Mouse (Mus musculus) inflammation-experienced regulatory T-cells, adult 6 months (primary cell): ENCODE results near the gene Sycp2l. TPM values are rescaled to one million over a fixed set of nuclear protein-coding genes. Genes with fewer than 3 reads are reported as not detected.

ENCODE experiments used
- ATAC-seq: one replicate; pipeline ENCODE4 v1.8.0; 2017
- polyA plus RNA-seq, 3 experiments: library from polyadenylated mRNA; unstranded; fragments of 100-300 nt; shearing (Covaris generic); gene quantifications; one replicate each; pipeline ENCODE4 v1.2.1; 2017

The Sycp2l gene
- under 1 TPM in 1 of 3 experiments, not detected in 2; 0.38 TPM for polyA plus RNA-seq

DNA sequence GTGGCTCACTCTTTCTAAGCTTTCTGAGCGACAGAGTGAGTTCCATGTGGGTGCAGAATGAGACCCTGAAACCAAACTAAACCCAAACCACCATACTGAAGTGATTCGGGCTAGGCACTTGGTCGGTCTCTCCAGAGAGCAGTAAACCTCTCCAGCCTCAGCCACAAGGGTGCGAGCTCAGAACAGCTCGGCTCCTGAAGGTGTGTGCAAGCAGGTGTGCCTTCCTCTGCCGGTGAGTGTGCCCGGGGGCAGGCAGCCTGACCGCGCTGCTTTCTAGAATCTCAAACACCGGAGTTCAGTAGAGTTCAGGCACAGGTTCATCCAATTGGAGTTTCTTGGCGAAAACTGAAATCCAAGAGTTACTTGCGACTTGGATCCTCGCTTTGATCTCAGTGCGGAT is at the start of gene Sycp2l:
Gene Sycp2l, plus strand, starts transcription at position 368 of the 400 bp plus-strand sequence.
- no peak for ATAC-seq

GRCm38 (mm10) chr13:41067618-41068017 is 46.5 kb upstream of the Sycp2l start:
- ATAC-seq, result no peak

DNA sequence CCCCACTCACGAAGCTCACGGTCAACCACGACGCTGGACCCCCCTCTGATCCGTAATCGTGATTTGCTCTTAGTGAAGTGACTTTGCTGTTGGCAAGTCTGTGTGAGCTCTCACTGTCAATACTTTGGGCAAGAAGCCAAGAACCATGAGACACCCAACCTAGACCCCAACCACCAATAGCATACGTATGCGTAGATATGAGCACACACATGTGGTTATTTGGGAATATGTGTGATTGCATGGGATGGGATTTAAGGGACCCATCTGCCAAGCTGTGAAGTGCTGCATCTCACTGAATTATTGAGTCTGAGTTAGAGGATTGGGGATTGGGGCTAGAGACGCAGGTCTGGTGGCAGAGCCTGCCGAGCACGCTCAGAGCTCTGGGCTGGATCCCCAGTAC is 42.5 kb upstream of the Sycp2l start:
- no peak for ATAC-seq

DNA sequence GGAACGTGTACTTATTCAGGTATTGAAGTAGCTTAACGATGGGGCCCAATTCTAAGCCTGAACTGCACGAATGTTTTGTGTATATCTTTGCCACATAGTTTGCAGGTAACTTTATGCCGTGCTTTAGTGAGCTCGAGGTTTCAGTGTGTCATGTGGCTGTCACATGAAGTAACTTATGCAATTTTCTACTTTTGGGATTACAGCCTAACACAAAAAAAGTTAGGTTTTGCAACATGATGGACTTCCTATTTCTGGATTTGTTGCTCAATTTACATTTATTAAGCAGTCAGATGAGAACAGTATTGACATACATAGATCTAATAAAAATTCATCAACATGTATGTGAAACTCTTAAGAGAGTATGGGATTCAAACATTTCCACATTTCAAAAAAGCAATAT is 40.3 kb upstream of the Sycp2l start:
- no peak for ATAC-seq

DNA sequence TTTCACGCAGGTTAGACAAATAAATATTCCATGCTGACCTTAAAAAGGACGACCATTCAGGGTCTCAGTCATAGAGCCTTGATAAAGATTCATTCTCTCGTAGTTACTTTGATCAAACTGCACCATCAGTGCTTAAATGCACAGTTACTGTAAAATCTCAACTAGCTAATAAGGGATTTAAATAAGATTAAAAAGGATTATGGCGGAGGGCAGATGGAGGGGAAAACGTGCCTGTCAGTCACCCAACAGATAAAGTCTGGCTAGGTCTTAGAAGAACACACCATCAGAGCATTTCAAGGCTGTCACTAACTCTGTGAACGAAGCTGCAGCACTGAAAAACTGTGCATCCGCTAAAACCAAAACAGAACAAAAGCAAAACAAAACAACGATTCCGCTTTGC is 36.2 kb upstream of the Sycp2l start:
- ATAC-seq, result no peak

DNA sequence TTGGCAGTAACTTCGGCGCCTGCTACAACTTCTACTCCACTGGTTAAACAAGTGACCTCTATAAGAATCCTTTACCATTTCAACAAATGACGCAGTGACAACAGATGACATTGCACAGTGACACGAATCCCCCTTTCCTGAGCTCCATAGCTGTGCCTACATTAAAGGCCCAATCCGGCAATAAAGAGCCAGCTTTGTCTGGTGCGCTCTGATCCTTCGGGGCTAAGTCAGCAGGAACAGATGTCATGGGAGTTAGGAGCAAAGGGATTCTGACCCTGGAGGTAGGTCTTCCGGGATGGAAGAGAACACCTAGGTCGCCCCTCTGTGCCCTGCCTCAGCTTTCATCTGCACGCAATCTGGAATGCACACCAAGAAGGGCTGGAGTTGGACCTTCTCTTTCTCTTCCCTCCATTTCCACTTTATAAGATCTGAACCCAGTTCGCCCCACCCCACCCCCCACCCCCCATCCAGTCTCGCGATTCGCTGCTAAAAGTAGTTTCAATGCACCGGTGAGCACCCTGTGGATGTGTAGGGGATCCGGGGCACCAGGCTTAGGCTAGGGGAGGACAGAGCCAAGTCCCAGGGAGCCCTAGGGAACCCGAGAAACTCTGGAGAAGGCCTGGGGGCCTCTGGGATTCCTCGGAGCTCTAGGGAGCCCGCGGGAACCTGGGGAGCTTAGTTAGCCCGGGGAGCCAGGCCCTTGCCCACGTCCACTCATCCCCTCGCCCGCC is 35.3 kb upstream of the Sycp2l start:
- no peak for ATAC-seq

DNA sequence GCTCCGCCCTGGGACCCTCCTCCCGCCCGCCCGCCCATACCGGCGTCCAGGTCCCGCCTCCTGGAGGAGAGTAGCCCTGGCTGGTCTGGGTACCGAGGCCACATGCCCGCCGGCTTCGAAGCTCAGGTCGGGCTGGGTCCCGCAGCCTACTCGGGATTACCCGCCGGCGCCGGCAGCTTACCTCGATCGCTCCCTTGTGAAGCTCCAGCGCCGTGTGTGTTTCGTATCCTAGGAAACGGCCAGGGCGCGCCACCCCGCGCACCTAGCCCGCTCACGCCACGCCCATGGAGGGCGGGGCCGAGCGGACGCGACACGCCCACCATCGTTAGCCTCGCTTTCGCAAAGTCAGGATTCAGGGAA is 34.7 kb upstream of the Sycp2l start, which contains the start of gene Mak:
Gene Mak, minus strand, starts transcription at position 286 of the 360 bp plus-strand sequence.
- peak; percentile 77 for ATAC-seq

DNA sequence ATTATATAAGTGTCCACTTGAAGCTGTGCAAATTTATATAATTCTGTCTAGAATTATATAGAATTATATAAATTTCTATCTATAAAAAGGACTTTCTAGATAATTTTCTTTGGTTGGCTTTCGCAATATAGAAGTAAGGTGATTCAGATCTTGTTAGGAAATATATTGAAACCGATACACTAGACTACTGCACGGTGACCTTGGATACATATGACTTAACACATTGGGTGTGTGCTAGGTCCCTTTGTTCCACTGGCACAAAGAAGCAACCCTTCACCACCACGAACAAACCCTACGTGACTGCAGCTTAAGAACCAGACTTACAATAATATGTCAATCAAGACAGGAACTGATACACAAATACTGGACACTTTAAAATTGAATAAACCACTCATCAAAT is 34.2 kb upstream of the Sycp2l start:
- no peak for ATAC-seq

GRCm38 (mm10) chr13:41080700-41081099 is 33.4 kb upstream of the Sycp2l start:
- ATAC-seq, result no peak

DNA sequence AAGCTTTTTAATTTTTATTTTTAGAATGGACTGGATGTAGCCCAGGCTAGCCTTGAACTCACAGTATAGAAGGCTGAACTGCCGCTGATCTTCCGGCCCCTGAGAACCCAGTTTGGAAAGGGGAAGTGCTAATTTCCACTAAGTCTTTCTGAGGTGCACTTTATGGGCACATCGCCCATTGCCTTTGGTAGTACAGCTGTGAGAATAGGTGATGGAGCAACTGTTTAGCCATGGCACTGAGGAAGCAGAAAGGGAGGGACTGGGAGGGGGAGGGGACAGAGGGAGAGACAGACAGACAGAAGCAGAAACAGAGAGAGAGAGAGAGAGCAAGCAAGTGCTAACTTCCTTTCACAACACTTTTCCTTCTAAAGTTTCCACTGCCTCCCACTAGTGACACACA is 29.6 kb upstream of the Sycp2l start:
- no peak for ATAC-seq

GRCm38 (mm10) chr13:41085140-41085539 is 29.0 kb upstream of the Sycp2l start:
- no peak for ATAC-seq

DNA sequence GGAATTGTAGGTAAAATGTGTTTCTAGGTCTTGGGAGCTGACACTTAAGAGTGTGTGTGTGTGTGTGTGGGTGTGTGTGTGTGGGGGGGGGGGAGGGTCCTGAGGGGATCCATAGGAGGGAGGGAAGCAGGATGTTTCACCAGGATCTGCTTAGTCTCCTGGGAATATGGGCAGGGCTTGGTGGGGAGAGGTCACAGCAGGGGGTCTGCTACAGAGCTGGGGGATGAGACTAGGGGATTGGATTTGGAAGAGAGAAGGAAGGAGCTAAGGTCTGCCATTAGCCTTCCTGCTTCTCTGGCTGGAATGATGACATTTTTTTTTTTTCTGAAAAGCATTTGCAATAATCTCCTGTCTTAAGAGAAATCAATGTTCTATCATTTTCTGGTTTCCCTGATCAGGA is 25.4 kb upstream of the Sycp2l start:
- ATAC-seq, result no peak

GRCm38 (mm10) chr13:41091271-41091670 is 22.8 kb upstream of the Sycp2l start:
- ATAC-seq, result no peak

DNA sequence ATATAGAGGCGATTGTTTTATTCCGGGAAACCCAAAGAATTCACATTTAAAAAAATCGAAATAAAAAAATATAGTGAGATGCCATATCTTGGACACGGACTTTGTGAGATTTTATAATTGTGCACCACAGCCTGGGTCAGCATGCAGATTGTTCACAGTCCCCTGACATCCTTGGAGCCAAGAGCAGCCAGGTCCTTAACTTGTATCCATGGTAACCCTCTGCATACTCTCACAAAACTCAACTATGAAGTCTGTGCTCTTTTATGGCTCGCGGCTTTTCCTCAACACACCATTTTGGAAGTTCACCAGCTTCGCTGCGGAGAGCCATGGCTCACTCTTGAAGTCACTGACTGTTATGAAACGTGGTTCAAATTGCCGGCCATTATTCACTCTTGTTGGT is 19.9 kb upstream of the Sycp2l start:
- no peak for ATAC-seq

GRCm38 (mm10) chr13:41097324-41098058 is 16.6 kb upstream of the Sycp2l start:
- ATAC-seq, result peak; percentile 90

DNA sequence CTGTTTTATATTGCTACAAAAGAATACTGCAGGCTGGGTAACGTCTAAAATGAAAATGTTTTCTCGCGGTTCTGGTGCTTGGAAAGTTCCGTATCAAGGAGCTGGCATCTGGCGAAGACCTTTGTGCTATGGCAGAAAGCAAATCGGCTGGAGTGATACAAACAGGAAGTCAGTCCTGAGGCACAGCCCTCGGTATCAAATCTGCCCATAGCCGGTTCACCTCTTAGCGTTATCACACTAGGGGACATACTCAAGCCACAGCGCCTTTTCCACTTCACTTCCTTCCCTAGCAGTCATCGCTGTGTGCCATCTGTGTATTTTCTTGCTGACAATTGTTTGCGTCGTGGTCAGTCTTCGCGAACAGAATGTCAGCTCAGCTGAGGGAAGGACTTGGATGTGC is 15.8 kb upstream of the Sycp2l start:
- no peak for ATAC-seq

DNA sequence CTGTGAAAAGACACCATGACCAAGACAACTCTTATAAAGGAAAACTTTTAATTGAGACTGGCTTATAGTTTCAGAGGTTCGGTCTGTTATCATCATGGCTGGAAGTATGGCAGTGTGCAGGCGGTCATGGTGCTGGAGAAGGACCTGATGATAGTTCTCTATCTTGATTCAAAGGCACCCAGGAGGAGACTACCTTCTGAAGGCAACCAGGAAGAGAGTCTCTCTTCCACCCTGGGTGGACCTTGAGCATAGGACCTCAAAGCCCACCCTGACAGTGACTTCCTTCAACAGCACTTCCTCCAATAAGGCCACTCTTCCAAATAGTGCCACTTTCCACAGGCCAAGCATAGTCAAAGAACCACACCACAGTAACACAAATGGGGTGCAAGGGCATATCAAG is 14.1 kb upstream of the Sycp2l start:
- no peak for ATAC-seq

DNA sequence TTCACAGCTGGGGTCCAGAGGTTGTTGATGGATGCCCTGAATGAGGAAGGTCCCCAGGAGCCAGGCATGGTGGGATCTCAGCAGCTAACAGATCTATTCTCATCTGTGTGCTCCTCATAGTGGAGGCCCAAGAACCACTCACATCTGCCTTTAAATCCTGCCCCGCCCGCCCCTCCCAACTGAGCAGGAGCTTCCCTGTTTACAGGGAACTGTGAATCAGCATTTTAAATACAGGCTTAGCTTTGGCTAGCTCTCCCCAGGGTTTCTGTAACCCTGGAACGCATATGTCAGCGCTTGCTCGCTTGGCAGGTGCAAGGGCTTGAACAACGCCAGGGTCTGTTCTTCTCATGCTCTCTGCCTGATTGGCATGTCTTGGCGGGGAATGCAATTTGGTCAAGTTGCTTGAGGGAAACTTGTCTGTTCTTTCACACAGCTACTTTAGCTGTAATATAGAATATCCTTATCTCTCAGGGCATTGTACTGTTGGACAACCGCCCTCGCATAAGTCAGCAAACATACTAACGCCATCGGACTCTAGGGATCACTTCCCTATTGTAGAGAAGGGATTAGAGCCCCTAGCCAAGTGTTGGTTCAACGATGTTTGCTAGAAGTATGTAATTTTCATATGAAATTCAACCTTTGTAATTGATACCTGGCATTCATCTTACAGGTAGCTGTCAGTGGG is 10.1 kb upstream of the Sycp2l start:
- ATAC-seq, result no peak

GRCm38 (mm10) chr13:41105541-41105940 is 8.6 kb upstream of the Sycp2l start:
- no peak for ATAC-seq

DNA sequence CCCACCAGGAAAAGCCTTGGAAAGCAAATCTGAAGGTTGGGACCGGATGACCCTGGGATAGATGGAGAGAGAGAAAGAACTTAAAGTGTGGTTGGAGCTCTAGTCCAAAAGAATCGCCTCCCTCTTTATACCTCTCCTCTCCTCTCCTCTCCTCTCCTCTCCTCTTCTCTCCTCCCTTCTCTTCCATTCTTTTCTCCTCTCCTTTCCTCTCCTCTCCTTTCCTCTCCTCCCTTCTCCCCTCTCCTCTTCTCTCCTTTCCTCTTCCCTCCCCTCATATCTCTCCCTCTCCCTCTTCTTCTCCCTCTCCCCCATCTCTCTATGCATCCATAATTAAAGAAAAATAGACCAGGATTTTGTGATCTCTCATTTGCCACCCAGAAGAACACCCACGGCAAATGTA is 3.2 kb upstream of the Sycp2l start, which contains the start of gene Gcm2:
Gene Gcm2, minus strand, starts transcription at position 101 of the 400 bp plus-strand sequence.
- no peak for ATAC-seq

GRCm38 (mm10) chr13:41119152-41119945 is 5.2 kb downstream of the Sycp2l start:
- peak; percentile 28 for ATAC-seq

DNA sequence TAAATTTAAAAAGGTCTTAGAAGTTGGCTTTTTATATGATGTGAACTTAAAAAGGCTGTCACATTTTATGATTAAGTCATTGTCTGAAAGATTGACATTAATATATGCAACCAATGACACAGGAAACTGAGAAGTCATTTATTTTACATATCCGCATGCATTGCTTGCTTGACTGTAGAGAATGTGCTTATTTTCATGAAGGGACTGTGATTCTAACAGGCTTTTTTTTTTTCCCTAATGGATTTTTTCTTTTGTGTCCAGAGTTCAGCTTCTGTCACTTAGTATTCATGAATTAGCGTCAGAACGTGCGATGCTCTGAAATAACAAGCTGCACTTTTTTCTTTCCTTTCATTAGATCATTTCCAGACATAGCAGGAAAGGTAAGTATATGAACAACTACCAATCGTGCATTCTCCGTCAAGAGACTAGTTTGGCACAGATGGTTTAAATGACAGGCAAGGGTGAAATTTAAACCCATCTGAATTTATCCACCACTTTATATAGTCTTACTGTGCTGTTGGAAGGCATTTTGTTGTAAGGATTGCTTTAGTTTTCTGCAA is 9.6 kb downstream of the Sycp2l start:
- no peak for ATAC-seq
